ENCODE assay signal across 9 mouse cellular contexts in the genomic region with DNA sequence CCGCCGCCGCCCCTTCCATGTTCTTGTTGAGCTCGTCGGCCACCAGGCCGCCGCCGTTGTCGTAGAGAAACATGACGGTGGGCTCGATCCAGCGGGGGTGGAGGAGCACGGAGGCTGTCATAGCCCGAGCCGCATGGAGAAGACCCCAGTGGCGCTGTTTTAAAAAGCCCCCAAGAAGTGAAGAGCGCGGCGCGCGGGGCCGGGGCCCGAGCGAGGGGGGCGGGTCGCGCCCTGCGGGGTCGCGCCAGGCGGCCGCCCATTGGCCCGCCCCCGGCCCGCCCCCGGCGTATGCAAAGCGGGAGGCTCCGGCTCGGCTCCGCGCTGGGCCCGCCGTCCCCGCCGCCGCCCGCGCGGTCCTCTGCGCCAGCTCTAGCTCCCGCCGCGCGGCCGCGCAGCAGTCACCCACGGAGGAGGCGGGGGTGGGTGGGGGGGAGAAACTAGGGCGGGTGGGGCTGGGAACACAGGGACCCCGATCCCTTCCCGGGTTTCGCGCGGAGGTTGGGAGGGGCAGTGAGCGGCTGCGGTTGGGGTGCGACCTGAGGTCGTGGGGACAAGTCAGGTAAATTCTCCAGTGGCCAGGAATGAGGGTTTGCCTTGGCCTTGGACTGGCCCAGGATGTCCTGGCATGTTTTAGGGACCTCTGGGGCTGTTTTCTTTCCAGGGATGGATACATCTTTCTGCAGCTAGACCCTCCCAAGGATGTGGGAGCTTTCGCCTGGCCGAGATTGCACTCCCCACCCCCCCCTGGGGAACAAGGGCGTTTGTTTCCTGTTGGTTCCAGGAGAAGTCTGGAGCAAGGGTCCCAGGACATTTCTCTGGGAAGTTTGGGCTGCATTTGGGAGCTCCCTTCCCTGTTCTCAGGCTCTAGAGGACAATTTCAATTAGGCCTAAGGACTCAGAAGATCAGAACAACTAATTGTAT. TPM values are rescaled to one million over a fixed set of nuclear protein-coding genes. Genes with fewer than 3 reads are reported as not detected.
DNase-seq lines count a peak whose midpoint lies in the region; ATAC-seq and TF ChIP-seq lines count a peak whose summit lies in the region.
"Had no signal": no experiment of that assay in that cellular context is flagged by ENCODE, and none has a peak within 500 bp of the region (broad histone marks: within the 10 kb centered on the region; RNA-seq: fewer than 3 reads in every experiment).

Gene Hoxa13, minus strand, starts transcription at position 227 of the 922 bp plus-strand sequence.

- H3K9me3 ChIP-seq in heart, embryonic 13.5 days: no peaks in the 10 kb centered on the region
- no peaks in the 10 kb centered on the region for H3K9me3 ChIP-seq in ES-E14 (ENCODE audit: control insufficient read depth, insufficient read depth, low read depth, low read length)
- H3K9me3 ChIP-seq in hindbrain, embryonic 12.5 days (replicated peaks): no peaks in the 10 kb centered on the region
- no peaks in the 10 kb centered on the region for H3K9me3 ChIP-seq in midbrain, embryonic 11.5 days (ENCODE audit: control insufficient read depth, low read length)

- H3K4me3 ChIP-seq in heart, embryonic 13.5 days: peak within 1 kb of the TSS; percentile 56
- peak within 1 kb of the TSS; percentile 73 to 74 for H3K4me3 ChIP-seq in ES-E14 (ENCODE audit: insufficient read depth in 1 of 2, low read depth in 1 of 2, low read length in 2 of 2, poor library complexity in 1 of 2, severe bottlenecking in 1 of 2)
- peak within 1 kb of the TSS; percentile 26 for H3K4me3 ChIP-seq in hindbrain, embryonic 12.5 days
- peak within 1 kb of the TSS; percentile 10 for H3K4me3 ChIP-seq in midbrain, embryonic 11.5 days (ENCODE audit: low read depth, low read length)

- H3K4me2 ChIP-seq in heart, embryonic 13.5 days: peak within 1 kb of the TSS; percentile 75
- peak within 1 kb of the TSS; percentile 41 for H3K4me2 ChIP-seq in hindbrain, embryonic 12.5 days (replicated peaks)
- H3K4me2 ChIP-seq in midbrain, embryonic 11.5 days: peak within 1 kb of the TSS; percentile 25

- peaks cover 15% of the 10 kb centered on the region for H3K4me1 ChIP-seq in heart, embryonic 13.5 days
- 0 out of 4 replicates have a peak, but pooled peaks cover 0 to 2% of the 10 kb centered on the region in 2 experiments for H3K4me1 ChIP-seq in ES-E14 (ENCODE audit: control insufficient read depth in 2 of 2, insufficient read depth in 2 of 2, low read length in 2 of 2, poor library complexity in 1 of 2)
- peaks cover 9% of the 10 kb centered on the region for H3K4me1 ChIP-seq in hindbrain, embryonic 12.5 days
- no peaks in the 10 kb centered on the region; the same call in 1 of the 2 replicates for H3K4me1 ChIP-seq in midbrain, embryonic 11.5 days (ENCODE audit: control insufficient read depth, insufficient read depth, low read length)

- WGBS in heart, embryonic 13.5 days: 1% methylated on average over 39 of the region's 72 CpGs
- 2% methylated on average over 44 of the region's 72 CpGs for WGBS in hindbrain, embryonic 12.5 days
- under 1% methylated on average over 41 of the region's 72 CpGs for WGBS in midbrain, embryonic 11.5 days

- no peak within 1 kb of the TSS for H3K27ac ChIP-seq in heart, embryonic 13.5 days (replicated peaks)
- no peak within 1 kb of the TSS for H3K27ac ChIP-seq in ES-E14 (ENCODE audit: insufficient read depth, low read depth, low read length, poor library complexity, severe bottlenecking)
- no peak within 1 kb of the TSS for H3K27ac ChIP-seq in hindbrain, embryonic 12.5 days
- no peak within 1 kb of the TSS for H3K27ac ChIP-seq in midbrain, embryonic 11.5 days (ENCODE audit: low read depth, low read length)

- H3K27me3 ChIP-seq in heart, embryonic 13.5 days (replicated peaks): peaks cover 94% of the 10 kb centered on the region
- H3K27me3 ChIP-seq in hindbrain, embryonic 12.5 days: peaks cover 90% of the 10 kb centered on the region
- H3K27me3 ChIP-seq in midbrain, embryonic 11.5 days (ENCODE audit: control insufficient read depth, insufficient read depth, low read length): peaks cover 96% of the 10 kb centered on the region

- 0 out of 2 replicates have a peak within 1 kb of the TSS, but pooled peaks have one; percentile 19 for H3K9ac ChIP-seq in heart, embryonic 13.5 days
- no peak within 1 kb of the TSS for H3K9ac ChIP-seq in ES-E14 (ENCODE audit: insufficient read depth, low read depth, low read length, poor library complexity, severe bottlenecking)
- H3K9ac ChIP-seq in hindbrain, embryonic 12.5 days: no peak within 1 kb of the TSS
- no peak within 1 kb of the TSS for H3K9ac ChIP-seq in midbrain, embryonic 11.5 days (ENCODE audit: low read length)

- DNase-seq in heart, postnatal 4 days: no peak
- DNase-seq in ES-E14 (ENCODE audit: low read depth, low spot score): no peak
- peak; percentile 97 for DNase-seq in midbrain, embryonic 11.5 days (ENCODE audit: low spot score, missing footprints)
- DNase-seq in cerebellum, postnatal 14 days: no peak
- DNase-seq in layer of hippocampus, adult 11-12 months (ENCODE audit: low spot score): no peak

- ATAC-seq in heart, embryonic 13.5 days (ENCODE audit: extremely low read depth, insufficient number of reproducible peaks, low FRiP score, low TSS enrichment): no peak
- ATAC-seq in hindbrain, embryonic 12.5 days (ENCODE audit: low FRiP score): no peak
- peak; percentile 67; the same call in 1 of the 2 replicates for ATAC-seq in midbrain, embryonic 11.5 days (ENCODE audit: low FRiP score)
- no peak for ATAC-seq in activated CD4-positive, CD25-positive, alpha-beta regulatory T cell, adult 4 months

- in situ Hi-C loops in ES-E14 (cut with MboI; ENCODE audit: low sequenced_read_pairs in 2 of 2, unreplicated experiment in 2 of 2): loop anchor here in 1 of 2 experiments (25.0 kb wide), 1 partner anchor 1026 kb away; the partner anchor contains the start of gene Creb5

- H3K36me3 ChIP-seq in heart, embryonic 13.5 days: no peaks in the 10 kb centered on the region
- H3K36me3 ChIP-seq in ES-E14 (ENCODE audit: control insufficient read depth, insufficient read depth, low read length, poor library complexity, severe bottlenecking): no peaks in the 10 kb centered on the region
- no peaks in the 10 kb centered on the region for H3K36me3 ChIP-seq in hindbrain, embryonic 12.5 days
- no peaks in the 10 kb centered on the region for H3K36me3 ChIP-seq in midbrain, embryonic 11.5 days (ENCODE audit: control insufficient read depth, insufficient read depth, low read length)

TF ChIP-seq in ES-E14, 5 proteins besides CTCF, POLR2A, EP300 and RAD21:
- TF ChIP-seq HCFC1 (IDR thresholded peaks at IDR 0.05; ENCODE audit: borderline replicate concordance, insufficient read depth, low read length): no peak
- TF ChIP-seq ZC3H11A (IDR thresholded peaks at IDR 0.05; ENCODE audit: borderline replicate concordance, low read depth, low read length): no peak
- no peak for TF ChIP-seq CHD2 (IDR thresholded peaks at IDR 0.05; ENCODE audit: low read depth, low read length)
- no peak for TF ChIP-seq ZNF384 (IDR thresholded peaks at IDR 0.05; ENCODE audit: low read depth, low read length)
- no peak for TF ChIP-seq MAFK (IDR thresholded peaks at IDR 0.05; ENCODE audit: insufficient read depth, low read depth, low read length)

RNA-seq across cellular contexts. Expression of gene Hoxa13, which starts in this region (rescaled TPM):
- not detected in 2 replicates for polyA plus RNA-seq in heart, embryonic 13.5 days (2015; fragmentation: Nextera tagmentation; extraction: Ambion mirVana)
- not detected for total RNA-seq in heart, postnatal 4 days (2021)
- total RNA-seq in ES-E14 (2012; rRNA removed): 0.21 and 0.40 TPM in 2 replicates
- not detected in 2 replicates for polyA plus RNA-seq in hindbrain, embryonic 12.5 days (2016; fragmentation: Nextera tagmentation; extraction: Ambion mirVana)
- not detected in 2 replicates for polyA plus RNA-seq in midbrain, embryonic 11.5 days (2014; fragmentation: Nextera tagmentation; extraction: Ambion mirVana)
- not detected for polyA plus RNA-seq in activated CD4-positive, CD25-positive, alpha-beta regulatory T cell, adult 4 months (2017; shearing (Covaris generic))
- total RNA-seq: liver, adult 2 months had no signal
- polyA plus RNA-seq: liver, adult 2 months had no signal

Comparison
In these comparisons a context has a peak if more than half of its experiments do, and no peak if none do; other contexts are left out.
1. Peak in DNase-seq, ATAC-seq, H3K4me3 ChIP-seq and H3K4me2 ChIP-seq in midbrain, embryonic 11.5 days; RNA of the gene not detected or under 1 TPM.
2. H3K4me2 ChIP-seq: peak in every context shown above with its lines; median percentile 75 in heart, embryonic 13.5 days; 41 in hindbrain, embryonic 12.5 days; 25 in midbrain, embryonic 11.5 days.
3. H3K4me3 ChIP-seq: peak in every context shown above with its lines; median percentile 74 in ES-E14; 56 in heart, embryonic 13.5 days; 26 in hindbrain, embryonic 12.5 days; 10 in midbrain, embryonic 11.5 days.